Mouse (Mus musculus) monocyte, adult 5-6 weeks (primary cell): Measurements from ENCODE around the gene Gcm1. TPM values are rescaled to one million over a fixed set of nuclear protein-coding genes. Genes with fewer than 3 reads are reported as not detected.

Experiments used
- ATAC-seq: fragments of 153-309, 156-312 bp; replicated peaks from 2 replicates; pipeline ENCODE4 v1.8.0; 2017; ENCODE audit warnings: mild to moderate bottlenecking; ENCODE audit not compliant: low TSS enrichment, insufficient number of reproducible peaks, severe bottlenecking, poor library complexity, low FRiP score
- total RNA-seq: library from RNA; stranded (forward); fragments of 200-1000, 200-491, 200-594 nt; gene quantifications from 3 replicates; pipeline ENCODE4 v1.2.3, GENCODE M21; 2017

The Gcm1 gene
- not detected in 3 replicates for total RNA-seq

- ATAC-seq: no peak
Measured at GRCm38 (mm10) chr9:78051677-78052076, at the start of gene Gcm1. Gcm1 (plus strand) TSS chr9:78051924.

- no peak for ATAC-seq
Measured at GRCm38 (mm10) chr9:78003278-78003677, 48.4 kb upstream of the Gcm1 start.

DNA sequence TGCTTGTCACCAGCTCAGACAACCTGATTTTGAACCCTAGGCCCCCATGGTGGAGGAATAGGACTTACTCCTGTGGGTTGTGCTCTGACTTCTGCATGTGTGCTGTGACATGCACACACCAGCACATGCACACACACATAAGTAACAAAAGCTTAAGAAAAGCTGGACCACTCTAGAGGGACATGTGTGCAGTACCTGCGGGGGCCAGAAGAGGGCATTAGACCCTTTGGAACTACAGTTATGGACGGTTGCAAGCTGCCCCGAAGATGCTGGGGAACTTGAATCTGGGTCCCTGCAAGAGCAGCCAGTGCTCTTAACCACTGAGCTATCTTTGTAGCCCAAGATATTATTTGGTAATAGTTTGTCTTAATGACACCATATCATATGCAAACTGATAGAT, 46.2 kb upstream of the Gcm1 start:
- peak; percentile 60 for ATAC-seq

GRCm38 (mm10) chr9:78006209-78007001, 45.3 kb upstream of the Gcm1 start:
- peak; percentile 75 for ATAC-seq

DNA sequence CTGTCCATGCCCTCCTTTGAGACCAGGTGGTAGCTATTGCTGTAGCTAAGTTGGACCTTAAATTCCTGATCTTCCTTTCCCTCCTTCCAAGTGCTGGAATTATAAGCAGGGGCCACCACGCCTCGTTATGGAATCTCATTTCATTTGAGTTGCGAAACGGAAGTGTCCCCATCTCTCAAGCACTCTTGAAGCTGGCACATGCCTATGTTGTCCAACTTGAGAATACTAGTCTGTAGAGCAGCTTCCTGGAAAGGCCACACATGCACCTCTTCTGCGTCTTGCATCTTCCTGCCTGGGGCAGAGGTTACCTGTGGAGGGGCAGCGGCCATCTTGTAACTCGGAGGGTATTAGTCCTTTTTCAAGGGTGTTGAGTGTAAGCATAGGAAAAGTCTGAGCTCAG, 42.3 kb upstream of the Gcm1 start:
- no peak for ATAC-seq

GRCm38 (mm10) chr9:78010187-78010586, 41.5 kb upstream of the Gcm1 start:
- ATAC-seq: no peak

- no peak for ATAC-seq
Measured at GRCm38 (mm10) chr9:78010707-78011106, 41.0 kb upstream of the Gcm1 start.

DNA sequence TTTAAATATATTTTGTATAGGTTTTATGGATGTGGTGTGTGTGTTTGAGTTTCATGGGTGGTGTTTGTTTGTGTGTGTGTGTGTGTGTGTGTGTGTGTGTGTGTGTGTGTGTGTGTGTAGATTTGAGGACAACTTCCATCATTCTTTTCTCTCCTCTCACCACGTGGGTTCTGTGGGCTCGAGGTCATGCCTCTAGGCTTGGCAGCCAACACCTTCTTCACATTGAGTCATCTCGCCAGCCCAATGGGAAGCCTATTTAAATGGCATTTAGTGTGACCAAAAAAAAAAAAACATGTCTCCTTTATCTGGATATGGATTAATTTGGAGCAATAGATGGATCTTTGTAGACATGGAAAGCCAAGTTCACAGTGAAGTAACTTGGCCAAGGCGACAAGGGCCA, 39.7 kb upstream of the Gcm1 start:
- ATAC-seq: no peak

DNA sequence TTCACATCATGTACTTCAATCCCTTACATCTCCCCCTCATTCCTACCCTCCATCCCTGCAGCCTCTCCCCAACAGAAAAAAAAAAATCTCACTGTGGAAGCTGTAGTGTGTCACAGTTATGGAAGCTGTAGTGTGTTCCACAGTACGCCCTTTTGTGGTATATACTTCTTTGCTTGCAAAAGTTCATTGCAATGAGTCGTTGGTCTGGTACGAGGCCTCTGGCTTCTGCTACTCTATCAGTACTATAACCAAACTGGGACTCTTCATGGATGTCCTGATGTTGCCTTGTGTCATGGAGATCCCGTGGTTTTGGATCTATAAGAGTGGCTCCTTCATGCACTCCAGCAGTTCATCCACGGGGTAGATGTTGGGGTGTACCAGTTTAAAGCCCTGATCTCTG, 39.0 kb upstream of the Gcm1 start:
- ATAC-seq: no peak

GRCm38 (mm10) chr9:78013813-78014212, 37.9 kb upstream of the Gcm1 start:
- no peak for ATAC-seq

- ATAC-seq: no peak
Measured at GRCm38 (mm10) chr9:78015816-78016215, 35.9 kb upstream of the Gcm1 start.

DNA sequence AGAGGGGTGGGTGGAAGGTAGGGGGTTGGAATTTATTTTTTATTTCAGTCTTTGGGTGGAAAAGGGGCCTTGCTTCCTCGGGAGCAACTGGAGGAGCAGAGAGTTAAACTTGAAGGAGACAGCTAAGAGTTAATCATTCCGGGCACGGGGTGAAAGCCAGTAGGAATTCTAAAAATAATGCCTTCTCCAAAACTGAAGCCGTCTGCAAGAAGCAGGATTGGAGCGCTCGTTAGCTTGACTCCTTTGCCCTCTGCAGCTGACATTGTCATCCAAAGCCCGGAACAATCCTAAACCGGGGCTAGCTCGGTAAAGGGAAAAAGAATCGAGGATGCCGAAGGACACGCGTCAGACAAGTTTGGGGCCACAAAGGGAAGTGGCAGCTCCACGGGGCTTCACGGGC, 35.4 kb upstream of the Gcm1 start:
- ATAC-seq: no peak

DNA sequence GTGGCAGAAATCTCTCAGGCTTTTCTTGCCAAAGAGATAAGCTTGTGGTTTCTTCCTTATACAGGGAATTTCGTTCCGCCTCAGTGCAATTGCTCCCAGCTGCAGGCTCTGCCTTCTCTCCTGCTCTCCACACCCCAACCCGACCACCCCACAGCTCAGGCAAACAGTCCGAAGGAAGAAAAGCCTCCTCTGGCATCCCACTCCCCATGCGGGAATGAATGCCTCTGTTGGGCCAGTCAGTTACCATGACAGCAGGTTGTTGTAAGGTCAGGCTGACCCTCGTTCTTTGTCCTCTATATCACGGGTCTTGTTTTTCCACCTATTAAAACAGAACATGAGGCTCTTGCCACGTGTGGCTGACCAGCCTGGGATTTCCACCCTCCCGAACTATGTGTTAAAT, 30.5 kb upstream of the Gcm1 start:
- ATAC-seq: no peak

DNA sequence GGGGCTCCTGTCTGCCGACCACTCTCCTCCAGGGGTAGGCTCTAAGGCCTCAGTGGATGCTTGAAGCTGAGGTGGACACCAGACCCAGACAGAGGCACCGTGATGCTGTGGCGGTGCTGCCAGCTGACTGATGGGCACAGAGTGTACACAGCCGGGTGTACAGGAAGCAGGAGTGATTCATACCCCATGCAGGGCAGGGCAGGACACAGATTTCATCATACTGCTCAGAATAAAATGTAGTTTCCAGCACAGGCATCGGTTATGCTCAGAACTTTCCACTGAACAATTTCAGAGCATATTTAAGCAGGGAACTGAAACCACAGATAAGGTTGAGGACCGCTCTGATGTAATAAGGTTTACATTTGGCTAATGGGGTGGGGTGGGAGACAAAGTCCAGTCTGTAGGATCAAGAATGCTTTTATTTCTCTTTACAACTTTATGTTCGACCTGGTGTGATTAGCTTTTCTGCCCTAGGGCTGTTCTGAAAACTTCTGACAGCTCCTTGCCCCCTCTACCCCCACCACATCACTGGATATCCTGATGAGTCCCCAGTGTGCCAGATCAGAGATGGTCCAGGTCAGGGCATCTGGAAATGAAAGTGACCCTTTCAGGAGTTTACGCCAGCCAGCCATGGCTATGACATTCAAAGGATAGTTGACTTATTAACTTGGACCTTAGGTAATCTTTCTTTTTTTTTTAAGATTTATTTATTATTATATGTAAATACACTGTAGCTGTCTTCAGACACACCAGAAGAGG, 29.4 kb upstream of the Gcm1 start:
- peak; percentile 80 for ATAC-seq

DNA sequence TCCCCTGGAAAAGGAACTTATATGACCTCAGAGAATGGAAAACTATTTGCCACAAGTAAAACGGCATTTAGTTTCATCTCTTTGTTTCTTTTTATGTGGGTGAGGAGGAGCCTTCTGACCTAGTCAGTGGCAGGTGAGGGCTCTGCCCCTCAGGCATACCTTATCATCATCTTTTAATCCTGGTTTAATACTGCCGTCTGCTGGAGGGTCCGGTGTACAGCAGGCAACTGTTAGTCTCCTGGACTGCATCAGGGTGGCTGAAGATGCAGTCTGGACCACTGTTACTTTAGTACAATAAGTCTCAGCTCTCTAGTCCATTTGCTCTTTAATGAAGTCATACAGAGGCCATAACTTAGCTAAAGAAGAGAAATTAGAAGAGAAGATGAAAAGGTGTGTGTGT, 26.9 kb upstream of the Gcm1 start:
- ATAC-seq: 0 out of 2 replicates have a peak, but pooled peaks have one; percentile 41

- ATAC-seq: no peak
Measured at GRCm38 (mm10) chr9:78027099-78027498, 24.6 kb upstream of the Gcm1 start.

DNA sequence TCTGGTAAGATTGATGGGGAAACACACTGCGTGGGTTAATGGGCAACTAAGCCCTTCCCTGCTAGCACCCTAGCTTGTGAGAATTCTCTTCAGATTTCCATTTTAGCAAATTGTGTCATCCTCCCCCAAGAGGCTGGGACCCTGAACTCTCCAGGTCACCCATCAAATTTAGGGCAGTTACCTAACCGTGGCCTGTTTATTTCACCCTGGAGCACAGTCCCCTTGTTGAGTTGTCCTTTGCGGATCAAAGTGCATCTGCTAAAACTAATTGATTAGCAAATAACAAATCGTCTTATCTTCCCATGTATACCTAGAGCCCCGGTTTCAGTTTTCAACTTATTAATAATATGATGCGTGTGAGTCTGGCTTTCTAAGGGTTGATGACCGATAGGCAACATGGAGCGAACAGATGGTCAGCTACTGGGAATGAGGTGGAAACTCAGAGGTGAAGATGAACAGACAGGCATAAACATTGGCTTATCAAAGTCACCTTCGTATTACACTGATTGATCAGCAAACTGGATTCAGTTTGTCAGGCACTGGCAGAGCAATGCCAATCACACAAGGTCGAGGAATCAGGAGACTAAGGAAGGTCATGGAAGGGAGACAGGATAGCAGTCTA, 20.8 kb upstream of the Gcm1 start:
- ATAC-seq: no peak

- ATAC-seq: no peak
Measured at GRCm38 (mm10) chr9:78032930-78033329, 18.8 kb upstream of the Gcm1 start.

- ATAC-seq: no peak
Measured at GRCm38 (mm10) chr9:78035296-78035695, 16.4 kb upstream of the Gcm1 start.

DNA sequence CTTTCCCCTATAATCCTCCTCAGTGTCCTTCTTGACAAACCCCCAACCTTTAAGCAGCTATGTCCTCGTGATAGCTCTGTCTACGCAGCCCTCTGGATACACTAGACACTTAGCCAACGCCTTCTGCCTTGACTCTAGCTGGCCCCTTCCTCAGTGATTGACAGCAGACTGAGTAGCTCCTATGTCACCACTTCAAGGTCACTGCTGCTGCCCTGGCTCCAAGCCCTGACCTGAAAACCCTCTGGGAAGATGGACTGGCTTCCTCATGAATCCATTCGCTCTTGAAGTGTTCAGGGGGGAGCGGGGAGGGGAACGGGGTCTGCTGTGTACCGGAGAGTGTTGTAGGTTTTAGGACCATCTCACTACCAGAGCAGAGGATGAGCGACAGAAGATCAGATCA, 15.9 kb upstream of the Gcm1 start:
- ATAC-seq: no peak
